Mouse (Mus musculus) lung, postnatal 25 days (tissue): ENCODE results near the gene Farsb.

Source experiments
- DNase-seq: peaks from one replicate; pipeline ENCODE4 v3.0.0; 2022; ENCODE audit warnings: low spot score

Farsb gene

GRCm38 (mm10) chr1:78484361-78484760 lies 4.3 kb downstream of the Farsb start:
- no peak for DNase-seq

- DNase-seq, result no peak
These were observed 5.3 kb downstream of the Farsb start for GRCm38 (mm10) chr1:78483430-78483829.

- DNase-seq, result no peak
These were observed 16.3 kb downstream of the Farsb start for GRCm38 (mm10) chr1:78472441-78472840.

GRCm38 (mm10) chr1:78454659-78455058 lies 34.0 kb downstream of the Farsb start:
- peak; percentile 31 for DNase-seq

- DNase-seq, result no peak
These were observed 34.8 kb downstream of the Farsb start for GRCm38 (mm10) chr1:78453886-78454285.

GRCm38 (mm10) chr1:78452544-78452943 lies 36.2 kb downstream of the Farsb start:
- DNase-seq, result no peak

- no peak for DNase-seq
These were observed 37.4 kb downstream of the Farsb start for GRCm38 (mm10) chr1:78451070-78451854.

GRCm38 (mm10) chr1:78448091-78448490 lies 40.6 kb downstream of the Farsb start:
- no peak for DNase-seq

- DNase-seq, result no peak
These were observed 42.0 kb downstream of the Farsb start for GRCm38 (mm10) chr1:78446742-78447141.

GRCm38 (mm10) chr1:78446232-78446631 lies 42.5 kb downstream of the Farsb start:
- no peak for DNase-seq

- no peak for DNase-seq
These were observed 45.6 kb downstream of the Farsb start for GRCm38 (mm10) chr1:78443056-78443455.

- DNase-seq, result no peak
These were observed 48.0 kb downstream of the Farsb start for GRCm38 (mm10) chr1:78440716-78441115.

GRCm38 (mm10) chr1:78437150-78437549 lies 51.5 kb downstream of the Farsb start:
- DNase-seq, result no peak

GRCm38 (mm10) chr1:78436445-78436844 lies 52.3 kb downstream of the Farsb start:
- no peak for DNase-seq

GRCm38 (mm10) chr1:78435967-78436366 lies 52.7 kb downstream of the Farsb start:
- DNase-seq, result no peak

- no peak for DNase-seq
These were observed 55.2 kb downstream of the Farsb start for GRCm38 (mm10) chr1:78433472-78433871.

- DNase-seq, result no peak
These were observed 59.8 kb downstream of the Farsb start for GRCm38 (mm10) chr1:78428851-78429250.

- no peak for DNase-seq
These were observed 61.9 kb downstream of the Farsb start for GRCm38 (mm10) chr1:78426841-78427240.

- DNase-seq, result no peak
These were observed 62.6 kb downstream of the Farsb start for GRCm38 (mm10) chr1:78425793-78426700.

GRCm38 (mm10) chr1:78425309-78425708 lies 63.4 kb downstream of the Farsb start:
- no peak for DNase-seq

GRCm38 (mm10) chr1:78424848-78425247 lies 63.8 kb downstream of the Farsb start:
- DNase-seq, result no peak

- no peak for DNase-seq
These were observed 66.1 kb downstream of the Farsb start for GRCm38 (mm10) chr1:78422576-78422975.

- DNase-seq, result no peak
These were observed 66.9 kb downstream of the Farsb start for GRCm38 (mm10) chr1:78421749-78422148.
